Mouse (Mus musculus): ENCODE measurements around the gene Cenpv.
A peak's percentile ranks its signal among the peaks of the same experiment; 100 is the strongest.

Gene Cenpv

GRCm38 (mm10) chr11:62554163-62554855, 15.2 kb upstream of the Cenpv start:
- DNase-seq (ENCODE audit: low read depth in 2 of 2, low spot score in 2 of 2) = no peak

- DNase-seq (ENCODE audit: low read depth in 2 of 2, low spot score in 2 of 2) = no peak
These were observed 14.6 kb upstream of the Cenpv start for GRCm38 (mm10) chr11:62553633-62554032.

- DNase-seq (ENCODE audit: low read depth in 2 of 2, low spot score in 2 of 2) = no peak
These were observed 14.1 kb upstream of the Cenpv start for GRCm38 (mm10) chr11:62553186-62553585.

GRCm38 (mm10) chr11:62551226-62552119, 12.4 kb upstream of the Cenpv start:
- DNase-seq (ENCODE audit: low read depth in 2 of 2, low spot score in 2 of 2) = peak; percentile 87 to 91

GRCm38 (mm10) chr11:62550727-62551225, 11.7 kb upstream of the Cenpv start, which contains the start of gene Ubb:
Gene Ubb, plus strand, starts transcription at chr11:62551171.
- DNase-seq (ENCODE audit: low read depth in 2 of 2, low spot score in 2 of 2) = peak; percentile 97 to 98

GRCm38 (mm10) chr11:62550227-62550685, 11.2 kb upstream of the Cenpv start:
- peak; percentile 37 to 41 for DNase-seq (ENCODE audit: low read depth in 2 of 2, low spot score in 2 of 2)

GRCm38 (mm10) chr11:62549782-62550181, 10.7 kb upstream of the Cenpv start:
- peak in 1 of 2 experiments; percentile 23 for DNase-seq (ENCODE audit: low read depth in 2 of 2, low spot score in 2 of 2)

- no peak for DNase-seq (ENCODE audit: low read depth in 2 of 2, low spot score in 2 of 2)
These were observed 4.9 kb upstream of the Cenpv start for GRCm38 (mm10) chr11:62543991-62544390.

- no peak for DNase-seq (ENCODE audit: low read depth in 2 of 2, low spot score in 2 of 2)
These were observed 2.5 kb upstream of the Cenpv start for GRCm38 (mm10) chr11:62541581-62541980.

GRCm38 (mm10) chr11:62540969-62541368, 1.9 kb upstream of the Cenpv start:
- no peak for DNase-seq (ENCODE audit: low read depth in 2 of 2, low spot score in 2 of 2)

- DNase-seq (ENCODE audit: low read depth in 2 of 2, low spot score in 2 of 2) = no peak
These were observed 1.1 kb upstream of the Cenpv start for GRCm38 (mm10) chr11:62540167-62540566.

GRCm38 (mm10) chr11:62538321-62539088, 556 bp downstream of the Cenpv start:
- DNase-seq (ENCODE audit: low read depth in 2 of 2, low spot score in 2 of 2) = peak; percentile 30 to 32

GRCm38 (mm10) chr11:62537590-62537989, 1.5 kb downstream of the Cenpv start:
- no peak for DNase-seq (ENCODE audit: low read depth in 2 of 2, low spot score in 2 of 2)

GRCm38 (mm10) chr11:62537089-62537488, 2.0 kb downstream of the Cenpv start:
- DNase-seq (ENCODE audit: low read depth in 2 of 2, low spot score in 2 of 2) = no peak

GRCm38 (mm10) chr11:62522283-62522682, 16.8 kb downstream of the Cenpv start:
- no peak for DNase-seq (ENCODE audit: low read depth in 2 of 2, low spot score in 2 of 2)

GRCm38 (mm10) chr11:62518991-62519390, 20.1 kb downstream of the Cenpv start:
- DNase-seq (ENCODE audit: low read depth in 2 of 2, low spot score in 2 of 2) = no peak

- DNase-seq (ENCODE audit: low read depth in 2 of 2, low spot score in 2 of 2) = no peak
These were observed 25.8 kb downstream of the Cenpv start for GRCm38 (mm10) chr11:62513311-62513710.

- DNase-seq (ENCODE audit: low read depth in 2 of 2, low spot score in 2 of 2) = no peak
These were observed 26.5 kb downstream of the Cenpv start for GRCm38 (mm10) chr11:62512529-62513080.

GRCm38 (mm10) chr11:62511444-62512202, 27.4 kb downstream of the Cenpv start:
- DNase-seq (ENCODE audit: low read depth in 2 of 2, low spot score in 2 of 2) = no peak

GRCm38 (mm10) chr11:62510956-62511355, 28.1 kb downstream of the Cenpv start:
- DNase-seq (ENCODE audit: low read depth in 2 of 2, low spot score in 2 of 2) = no peak
